Mouse (Mus musculus) bone marrow macrophage, adult 2 months (primary cell): ENCODE data around the gene Borcs6.

Experiments
- CTCF ChIP-seq: IDR thresholded peaks from 2 replicates; pipeline ENCODE4 v1.5.1; 2012; ENCODE audit warnings: low read depth, mild to moderate bottlenecking, low read length, moderate library complexity
- POLR2A ChIP-seq: IDR thresholded peaks from 2 replicates; pipeline ENCODE4 v1.6.1; 2012; ENCODE audit warnings: mild to moderate bottlenecking, low read depth, low read length, borderline replicate concordance

GRCm38 (mm10) chr11:69073951-69074775 lies 14.6 kb downstream of the Borcs6 start:
- TF ChIP-seq CTCF (no peak), POLR2A (no peak)
